Mouse (Mus musculus): ENCODE measurements around the gene Phyhd1. TPM values are rescaled to one million over a fixed set of nuclear protein-coding genes. Genes with fewer than 3 reads are reported as not detected.

The Phyhd1 gene
- polyA plus RNA-seq, 1 experiment from 2014 or later, result 3.7 TPM

GRCm38 (mm10) chr2:30316136-30316535 is 50.1 kb downstream of the Phyhd1 start:
- Histone ChIP-seq H3K4me2 (ENCODE audit: low read depth, severe bottlenecking) (no peak overlapping the region), H3K27ac (replicated peaks; ENCODE audit: low read depth, low read length) (no peak overlapping the region), H3K4me3 (ENCODE audit: low read depth, low read length) (no peak overlapping the region), H3K9ac (ENCODE audit: low read length) (no peak overlapping the region), H3K9me3 (ENCODE audit: control insufficient read depth, low read length) (no peaks in the 10 kb centered on the region), H3K27me3 (ENCODE audit: control insufficient read depth, insufficient read depth, low read length) (no peaks in the 10 kb centered on the region), H3K36me3 (ENCODE audit: control insufficient read depth, insufficient read depth, low read length) (peaks cover 35% of the 10 kb centered on the region), H3K4me1 (ENCODE audit: control insufficient read depth, insufficient read depth, low read length) (no peaks in the 10 kb centered on the region)
- WGBS, result 96% methylated on average over 4 of the region's 4 CpGs
- ATAC-seq (ENCODE audit: insufficient number of reproducible peaks, low FRiP score, low TSS enrichment, low read depth) (no peak), DNase-seq (ENCODE audit: low spot score) (no peak)

GRCm38 (mm10) chr2:30316955-30317354 is 51.0 kb downstream of the Phyhd1 start:
- Histone ChIP-seq H3K27ac (replicated peaks; ENCODE audit: low read depth, low read length) (no peak overlapping the region), H3K4me2 (ENCODE audit: low read depth, severe bottlenecking) (no peak overlapping the region), H3K4me3 (ENCODE audit: low read depth, low read length) (no peak overlapping the region), H3K9me3 (ENCODE audit: control insufficient read depth, low read length) (no peaks in the 10 kb centered on the region), H3K27me3 (ENCODE audit: control insufficient read depth, insufficient read depth, low read length) (no peaks in the 10 kb centered on the region), H3K4me1 (ENCODE audit: control insufficient read depth, insufficient read depth, low read length) (no peaks in the 10 kb centered on the region), H3K9ac (ENCODE audit: low read length) (no peak overlapping the region), H3K36me3 (ENCODE audit: control insufficient read depth, insufficient read depth, low read length) (peaks cover 32% of the 10 kb centered on the region)
- ATAC-seq (ENCODE audit: insufficient number of reproducible peaks, low FRiP score, low TSS enrichment, low read depth) (no peak), DNase-seq (ENCODE audit: low spot score) (no peak)
- 95% methylated on average over 5 of the region's 5 CpGs for WGBS

GRCm38 (mm10) chr2:30319260-30319659 is 53.3 kb downstream of the Phyhd1 start:
- no peaks in the 10 kb centered on the region for H3K9me3 ChIP-seq (ENCODE audit: control insufficient read depth, low read length)
- no peaks in the 10 kb centered on the region for H3K4me1 ChIP-seq (ENCODE audit: control insufficient read depth, insufficient read depth, low read length)
- peaks cover 36% of the 10 kb centered on the region for H3K36me3 ChIP-seq (ENCODE audit: control insufficient read depth, insufficient read depth, low read length)
- H3K27me3 ChIP-seq (ENCODE audit: control insufficient read depth, insufficient read depth, low read length), result no peaks in the 10 kb centered on the region
- no peak overlapping the region for H3K4me2 ChIP-seq (ENCODE audit: low read depth, severe bottlenecking)
- no peak for DNase-seq (ENCODE audit: low spot score)
- no peak overlapping the region for H3K27ac ChIP-seq (replicated peaks; ENCODE audit: low read depth, low read length)
- no peak overlapping the region for H3K4me3 ChIP-seq (ENCODE audit: low read depth, low read length)
- no peak for ATAC-seq (ENCODE audit: insufficient number of reproducible peaks, low FRiP score, low TSS enrichment, low read depth)
- H3K9ac ChIP-seq (ENCODE audit: low read length), result no peak overlapping the region
- WGBS, result 93% methylated on average over 4 of the region's 4 CpGs

- no peak overlapping the region for H3K9ac ChIP-seq (ENCODE audit: low read length)
- 90% methylated on average over 7 of the region's 7 CpGs for WGBS
These were observed 57.1 kb downstream of the Phyhd1 start for GRCm38 (mm10) chr2:30323111-30323510.

GRCm38 (mm10) chr2:30325296-30325695 is 59.3 kb downstream of the Phyhd1 start:
- no peak overlapping the region for H3K4me2 ChIP-seq (ENCODE audit: low read depth, severe bottlenecking)
- no peak for ATAC-seq (ENCODE audit: insufficient number of reproducible peaks, low FRiP score, low TSS enrichment, low read depth)
- H3K9ac ChIP-seq (ENCODE audit: low read length), result no peak overlapping the region
- no peaks in the 10 kb centered on the region for H3K27me3 ChIP-seq (ENCODE audit: control insufficient read depth, insufficient read depth, low read length)
- no peak overlapping the region for H3K27ac ChIP-seq (replicated peaks; ENCODE audit: low read depth, low read length)
- no peaks in the 10 kb centered on the region for H3K4me1 ChIP-seq (ENCODE audit: control insufficient read depth, insufficient read depth, low read length)
- H3K36me3 ChIP-seq (ENCODE audit: control insufficient read depth, insufficient read depth, low read length), result peaks cover 28% of the 10 kb centered on the region
- no peak for DNase-seq (ENCODE audit: low spot score)
- no peaks in the 10 kb centered on the region for H3K9me3 ChIP-seq (ENCODE audit: control insufficient read depth, low read length)
- no peak overlapping the region for H3K4me3 ChIP-seq (ENCODE audit: low read depth, low read length)
- 94% methylated on average over 5 of the region's 5 CpGs for WGBS

More at GRCm38 (mm10) chr2:30323111-30323510, 57.1 kb downstream of the Phyhd1 start:
- Histone ChIP-seq H3K27me3 (ENCODE audit: control insufficient read depth, insufficient read depth, low read length) (no peaks in the 10 kb centered on the region), H3K4me2 (ENCODE audit: low read depth, severe bottlenecking) (no peak overlapping the region), H3K27ac (replicated peaks; ENCODE audit: low read depth, low read length) (no peak overlapping the region), H3K4me1 (ENCODE audit: control insufficient read depth, insufficient read depth, low read length) (no peaks in the 10 kb centered on the region), H3K36me3 (ENCODE audit: control insufficient read depth, insufficient read depth, low read length) (peaks cover 24% of the 10 kb centered on the region), H3K4me3 (ENCODE audit: low read depth, low read length) (no peak overlapping the region), H3K9me3 (ENCODE audit: control insufficient read depth, low read length) (no peaks in the 10 kb centered on the region)
- DNase-seq (ENCODE audit: low spot score) (no peak), ATAC-seq (ENCODE audit: insufficient number of reproducible peaks, low FRiP score, low TSS enrichment, low read depth) (no peak)

- peaks cover 32% of the 10 kb centered on the region for H3K36me3 ChIP-seq (ENCODE audit: control insufficient read depth, insufficient read depth, low read length)
- no peak overlapping the region for H3K27ac ChIP-seq (replicated peaks; ENCODE audit: low read depth, low read length)
- ATAC-seq (ENCODE audit: insufficient number of reproducible peaks, low FRiP score, low TSS enrichment, low read depth), result no peak
- WGBS, result 93% methylated on average over 7 of the region's 7 CpGs
- H3K4me3 ChIP-seq (ENCODE audit: low read depth, low read length), result no peak overlapping the region
- DNase-seq (ENCODE audit: low spot score), result no peak
- no peaks in the 10 kb centered on the region for H3K27me3 ChIP-seq (ENCODE audit: control insufficient read depth, insufficient read depth, low read length)
- no peaks in the 10 kb centered on the region for H3K9me3 ChIP-seq (ENCODE audit: control insufficient read depth, low read length)
- no peak overlapping the region for H3K9ac ChIP-seq (ENCODE audit: low read length)
- no peak overlapping the region for H3K4me2 ChIP-seq (ENCODE audit: low read depth, severe bottlenecking)
- H3K4me1 ChIP-seq (ENCODE audit: control insufficient read depth, insufficient read depth, low read length), result no peaks in the 10 kb centered on the region
These were observed 61.3 kb downstream of the Phyhd1 start for GRCm38 (mm10) chr2:30327276-30327675.

GRCm38 (mm10) chr2:30328791-30329190 is 62.8 kb downstream of the Phyhd1 start:
- no peak overlapping the region for H3K9ac ChIP-seq (ENCODE audit: low read length)
- H3K36me3 ChIP-seq (ENCODE audit: control insufficient read depth, insufficient read depth, low read length), result peaks cover 33% of the 10 kb centered on the region
- no peaks in the 10 kb centered on the region for H3K4me1 ChIP-seq (ENCODE audit: control insufficient read depth, insufficient read depth, low read length)
- H3K27ac ChIP-seq (replicated peaks; ENCODE audit: low read depth, low read length), result no peak overlapping the region
- no peak overlapping the region for H3K4me2 ChIP-seq (ENCODE audit: low read depth, severe bottlenecking)
- no peaks in the 10 kb centered on the region for H3K27me3 ChIP-seq (ENCODE audit: control insufficient read depth, insufficient read depth, low read length)
- no peaks in the 10 kb centered on the region for H3K9me3 ChIP-seq (ENCODE audit: control insufficient read depth, low read length)
- ATAC-seq (ENCODE audit: insufficient number of reproducible peaks, low FRiP score, low TSS enrichment, low read depth) (no peak), DNase-seq (ENCODE audit: low spot score) (no peak)
- H3K4me3 ChIP-seq (ENCODE audit: low read depth, low read length), result no peak overlapping the region
- WGBS, result 96% methylated on average over 3 of the region's 3 CpGs

Other genes starting within 250 kb of the Phyhd1 start
- 32.6 and 32.8 TPM in 2 replicates for gene Wdr34, start 217.3 kb upstream of the Phyhd1 start, polyA plus RNA-seq (2014; fragmentation: Nextera tagmentation; extraction: Ambion mirVana)
- 780 and 808 TPM in 2 replicates for gene Set, start 208.8 kb upstream of the Phyhd1 start, polyA plus RNA-seq (2014; fragmentation: Nextera tagmentation; extraction: Ambion mirVana)
- 9.0 and 10.6 TPM in 2 replicates for gene Pkn3, start 188.5 kb upstream of the Phyhd1 start, polyA plus RNA-seq (2014; fragmentation: Nextera tagmentation; extraction: Ambion mirVana)
- gene Zdhhc12, start 172.6 kb upstream of the Phyhd1 start, polyA plus RNA-seq (2014; fragmentation: Nextera tagmentation; extraction: Ambion mirVana), result 32.1 and 34.1 TPM in 2 replicates
- 6.7 and 8.7 TPM in 2 replicates for gene Zer1, start 141.6 kb upstream of the Phyhd1 start, polyA plus RNA-seq (2014; fragmentation: Nextera tagmentation; extraction: Ambion mirVana)
- 14.2 and 16.8 TPM in 2 replicates for gene Tbc1d13, start 132.5 kb upstream of the Phyhd1 start, polyA plus RNA-seq (2014; fragmentation: Nextera tagmentation; extraction: Ambion mirVana)
- gene Endog, start 94.7 kb upstream of the Phyhd1 start, polyA plus RNA-seq (2014; fragmentation: Nextera tagmentation; extraction: Ambion mirVana), result 18.3 and 20.7 TPM in 2 replicates
- 91.6 and 92.6 TPM in 2 replicates for gene Spout1, start 87.7 kb upstream of the Phyhd1 start, polyA plus RNA-seq (2014; fragmentation: Nextera tagmentation; extraction: Ambion mirVana)
- gene Kyat1, start 60.4 kb upstream of the Phyhd1 start, polyA plus RNA-seq (2014; fragmentation: Nextera tagmentation; extraction: Ambion mirVana), result 6.1 and 7.6 TPM in 2 replicates
- gene Lrrc8a, start 28.5 kb upstream of the Phyhd1 start, polyA plus RNA-seq (2014; fragmentation: Nextera tagmentation; extraction: Ambion mirVana), result 58.2 and 58.3 TPM in 2 replicates
- gene Gm28035, start 25.6 kb upstream of the Phyhd1 start, polyA plus RNA-seq (2014; fragmentation: Nextera tagmentation; extraction: Ambion mirVana), result 0.09 TPM in 1 of 2 replicates, not detected in the other
- not detected in 2 replicates for gene Gm28038, start 14.8 kb downstream of the Phyhd1 start, polyA plus RNA-seq (2014; fragmentation: Nextera tagmentation; extraction: Ambion mirVana)
- gene Dolk, start 20.1 kb downstream of the Phyhd1 start, polyA plus RNA-seq (2014; fragmentation: Nextera tagmentation; extraction: Ambion mirVana), result 24.9 and 25.0 TPM in 2 replicates
- 69.0 and 73.7 TPM in 2 replicates for gene Nup188, start 20.2 kb downstream of the Phyhd1 start, polyA plus RNA-seq (2014; fragmentation: Nextera tagmentation; extraction: Ambion mirVana)
- gene Sh3glb2, start 93.1 kb downstream of the Phyhd1 start, polyA plus RNA-seq (2014; fragmentation: Nextera tagmentation; extraction: Ambion mirVana), result 49.0 and 59.9 TPM in 2 replicates
- gene Miga2, start 98.0 kb downstream of the Phyhd1 start, polyA plus RNA-seq (2014; fragmentation: Nextera tagmentation; extraction: Ambion mirVana), result 19.5 and 20.1 TPM in 2 replicates
- gene Dolpp1, start 126.1 kb downstream of the Phyhd1 start, polyA plus RNA-seq (2014; fragmentation: Nextera tagmentation; extraction: Ambion mirVana), result 33.0 and 33.1 TPM in 2 replicates
- 25.6 and 27.9 TPM in 2 replicates for gene Crat, start 149.6 kb downstream of the Phyhd1 start, polyA plus RNA-seq (2014; fragmentation: Nextera tagmentation; extraction: Ambion mirVana)
- 74.4 and 83.3 TPM in 2 replicates for gene Ptpa, start 149.8 kb downstream of the Phyhd1 start, polyA plus RNA-seq (2014; fragmentation: Nextera tagmentation; extraction: Ambion mirVana)
- 7.1 and 9.7 TPM in 2 replicates for gene Ier5l, start 208.0 kb downstream of the Phyhd1 start, polyA plus RNA-seq (2014; fragmentation: Nextera tagmentation; extraction: Ambion mirVana)

All from limb, embryonic 11.5 days (tissue).